Mouse (Mus musculus) neural tube, embryonic 14.5 days (tissue): ENCODE results near the gene Tjp1. TPM values are rescaled to one million over a fixed set of nuclear protein-coding genes. Genes with fewer than 3 reads are reported as not detected.

Source experiments
- ATAC-seq: fragments of 200-750 bp; cut with Nextera tagmentation; 2 replicates; pipeline ENCODE4 v1.8.0; 2017; ENCODE audit warnings: low read depth, mild to moderate bottlenecking, moderate TSS enrichment, moderate library complexity
- H3K27ac ChIP-seq: fragments of 300-500 bp; sonication (generic); 2 replicates; pipeline ENCODE4 v1.5.1; 2014; ENCODE audit warnings: low read depth, mild to moderate bottlenecking, control low read depth, low read length, moderate library complexity, mixed read lengths
- H3K27me3 ChIP-seq: fragments of 300-500 bp; sonication (generic); 2 replicates; pipeline ENCODE4 v1.6.1; 2014; ENCODE audit warnings: low read length; ENCODE audit not compliant: control insufficient read depth, insufficient read depth
- H3K36me3 ChIP-seq: fragments of 300-500 bp; sonication (generic); 2 replicates; pipeline ENCODE4 v1.6.1; 2014; ENCODE audit warnings: low read length, mixed read lengths; ENCODE audit not compliant: control insufficient read depth, insufficient read depth
- H3K4me1 ChIP-seq: fragments of 300-500 bp; sonication (generic); 2 replicates; pipeline ENCODE4 v1.6.1; 2014; ENCODE audit warnings: low read length; ENCODE audit not compliant: control insufficient read depth, insufficient read depth
- H3K4me2 ChIP-seq: fragments of 300-500 bp; sonication (generic); 2 replicates; pipeline ENCODE4 v1.6.1; 2014; ENCODE audit warnings: mild to moderate bottlenecking, low read depth, low read length, control low read depth
- H3K4me3 ChIP-seq: fragments of 300-500 bp; sonication (generic); 2 replicates; pipeline ENCODE4 v1.5.1; 2014; ENCODE audit warnings: low read depth, low read length, control low read depth, mixed read lengths
- H3K9ac ChIP-seq: fragments of 300-500 bp; sonication (generic); replicated peaks from 2 replicates; pipeline ENCODE4 v1.6.1; 2014; ENCODE audit warnings: low read depth, mild to moderate bottlenecking, control low read depth, low read length, mixed read lengths
- H3K9me3 ChIP-seq: fragments of 300-500 bp; sonication (generic); 2 replicates; pipeline ENCODE4 v1.6.1; 2016; ENCODE audit warnings: low read length; ENCODE audit not compliant: control insufficient read depth
- WGBS: fragments of 180-500 bp; shearing (Covaris S2); extraction: QIAGEN DNeasy Blood & Tissue Kit; methylation state at CpG from one replicate; pipeline ENCODE4 v1.1.7; 2014; 5-methylcytosine and 5-hydroxymethylcytosine counted together
- polyA plus RNA-seq: library from polyadenylated mRNA; unstranded; fragments of >200 nt; fragmentation: Nextera tagmentation; extraction: Ambion mirVana; gene quantifications from 2 replicates; pipeline ENCODE4 v1.2.1, GENCODE M21; 2014

The Tjp1 gene
- polyA plus RNA-seq, 1 experiment from 2014 or later, result 37.0 TPM

DNA sequence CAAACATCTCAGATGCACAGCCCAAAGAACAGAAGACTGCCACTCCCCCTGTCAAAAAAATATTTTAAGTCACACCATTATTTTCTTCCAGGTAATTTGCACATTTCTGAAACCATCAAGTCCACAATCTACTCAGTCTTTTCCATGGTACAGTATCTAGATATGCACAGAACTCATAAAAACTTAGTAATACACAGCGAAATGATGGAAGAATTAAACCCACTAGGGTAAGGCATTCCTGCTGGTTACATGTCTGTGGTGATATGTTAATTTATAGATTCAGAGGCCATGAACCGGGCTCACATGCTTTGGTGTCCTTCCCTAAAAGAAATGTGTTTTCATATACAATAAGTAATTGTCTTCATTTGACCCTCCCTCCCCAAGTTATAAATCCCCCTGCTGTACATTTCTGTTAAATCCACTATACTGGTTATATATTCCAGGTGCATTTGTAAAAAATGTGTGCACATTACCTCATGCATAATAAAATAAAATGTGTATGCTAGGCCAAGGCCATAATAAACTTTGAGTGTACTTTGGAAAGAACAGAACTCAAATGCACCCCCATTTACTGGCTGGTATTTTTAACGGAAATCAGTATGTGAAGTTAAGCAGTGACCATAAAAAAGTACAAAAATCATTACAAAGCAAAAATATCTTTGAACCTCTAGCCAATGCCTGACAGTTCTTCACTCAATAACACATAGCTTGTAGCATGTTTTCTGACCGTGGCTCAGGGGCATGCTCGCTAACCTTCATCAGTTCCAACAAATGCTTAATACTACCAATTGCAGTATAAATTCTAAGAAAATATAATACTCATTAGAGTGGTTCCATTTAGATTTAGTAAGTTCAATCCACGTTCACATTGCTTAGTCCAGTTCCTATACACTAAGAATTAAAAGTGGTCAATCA, 230.6 kb downstream of the Tjp1 start:
- Histone ChIP-seq H3K4me1 (no peaks in the 10 kb centered on the region), H3K36me3 (peaks cover 7% of the 10 kb centered on the region; the same call in 1 of the 2 replicates), H3K9me3 (no peaks in the 10 kb centered on the region), H3K4me3 (no peak overlapping the region), H3K9ac (no peak overlapping the region), H3K27me3 (no peaks in the 10 kb centered on the region), H3K4me2 (no peak overlapping the region), H3K27ac (no peak overlapping the region)
- 89% methylated on average over 6 of the region's 6 CpGs for WGBS
- ATAC-seq, result no peak

GRCm38 (mm10) chr7:65282886-65283285, 244.7 kb downstream of the Tjp1 start:
- H3K4me3 ChIP-seq, result no peak overlapping the region
- no peak for ATAC-seq
- H3K9me3 ChIP-seq, result no peaks in the 10 kb centered on the region
- no peaks in the 10 kb centered on the region for H3K27me3 ChIP-seq
- no peak overlapping the region for H3K27ac ChIP-seq
- H3K4me2 ChIP-seq, result no peak overlapping the region
- no peaks in the 10 kb centered on the region for H3K4me1 ChIP-seq
- no peaks in the 10 kb centered on the region for H3K36me3 ChIP-seq
- WGBS, result 76% methylated on average over 16 of the region's 16 CpGs
- H3K9ac ChIP-seq, result no peak overlapping the region

GRCm38 (mm10) chr7:65281960-65282359, 245.6 kb downstream of the Tjp1 start:
- no peak for ATAC-seq
- no peak overlapping the region for H3K4me2 ChIP-seq
- H3K9me3 ChIP-seq, result no peaks in the 10 kb centered on the region
- no peak overlapping the region for H3K9ac ChIP-seq
- H3K27ac ChIP-seq, result no peak overlapping the region
- no peaks in the 10 kb centered on the region for H3K27me3 ChIP-seq
- no peak overlapping the region for H3K4me3 ChIP-seq
- 58% methylated on average over 3 of the region's 3 CpGs for WGBS
- H3K36me3 ChIP-seq, result no peaks in the 10 kb centered on the region
- H3K4me1 ChIP-seq, result no peaks in the 10 kb centered on the region

DNA sequence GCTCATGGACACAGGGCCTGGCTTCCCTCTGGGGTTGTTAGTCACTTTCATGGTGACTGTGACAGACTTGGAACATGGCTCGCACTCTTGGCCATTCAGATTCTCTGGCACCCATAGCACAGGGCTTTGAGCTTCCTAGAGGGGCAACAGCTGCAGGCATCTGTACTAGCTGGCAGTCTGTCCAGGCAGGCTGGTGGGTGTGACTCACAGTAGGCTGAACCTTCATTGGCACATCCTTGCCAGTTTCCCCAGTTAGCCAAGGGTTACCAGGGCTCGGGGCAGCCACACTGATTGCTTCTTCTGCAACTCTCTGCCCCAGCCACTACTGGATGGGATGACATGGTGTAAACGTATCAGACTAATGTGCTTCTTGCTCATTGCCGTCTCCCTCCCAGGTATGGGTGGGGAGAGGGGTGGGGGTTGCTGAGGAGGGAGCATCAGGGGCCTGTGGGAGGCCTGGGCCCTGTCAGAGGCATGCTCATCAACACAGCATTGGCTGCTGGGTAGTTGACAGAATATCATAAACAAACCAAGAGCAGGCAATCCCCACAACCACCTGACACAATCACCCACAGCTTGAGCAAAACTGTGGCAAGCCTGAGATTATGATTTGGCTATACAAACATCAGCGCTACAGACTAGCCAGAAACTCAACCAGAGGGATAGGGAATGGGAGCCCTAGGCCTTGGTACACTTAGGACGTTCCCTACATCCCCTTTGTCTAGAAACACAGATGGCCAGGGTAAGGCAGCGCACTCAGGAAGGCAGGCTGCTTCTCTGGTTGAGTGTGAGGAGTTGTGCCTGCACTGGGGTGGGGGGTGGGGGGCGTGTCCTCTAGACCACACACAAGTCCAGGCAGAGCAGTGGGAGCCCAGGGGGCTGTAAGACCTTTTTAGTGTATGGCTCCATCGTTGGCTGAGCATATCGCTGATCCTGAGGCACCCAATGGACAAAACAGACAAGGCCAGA, 246.4 kb downstream of the Tjp1 start:
- H3K9me3 ChIP-seq, result no peaks in the 10 kb centered on the region
- H3K4me3 ChIP-seq, result no peak overlapping the region
- no peak overlapping the region for H3K27ac ChIP-seq
- WGBS, result 61% methylated on average over 10 of the region's 10 CpGs
- no peak for ATAC-seq
- no peaks in the 10 kb centered on the region for H3K27me3 ChIP-seq
- no peak overlapping the region for H3K9ac ChIP-seq
- H3K36me3 ChIP-seq, result no peaks in the 10 kb centered on the region
- H3K4me1 ChIP-seq, result no peaks in the 10 kb centered on the region
- no peak overlapping the region for H3K4me2 ChIP-seq

DNA sequence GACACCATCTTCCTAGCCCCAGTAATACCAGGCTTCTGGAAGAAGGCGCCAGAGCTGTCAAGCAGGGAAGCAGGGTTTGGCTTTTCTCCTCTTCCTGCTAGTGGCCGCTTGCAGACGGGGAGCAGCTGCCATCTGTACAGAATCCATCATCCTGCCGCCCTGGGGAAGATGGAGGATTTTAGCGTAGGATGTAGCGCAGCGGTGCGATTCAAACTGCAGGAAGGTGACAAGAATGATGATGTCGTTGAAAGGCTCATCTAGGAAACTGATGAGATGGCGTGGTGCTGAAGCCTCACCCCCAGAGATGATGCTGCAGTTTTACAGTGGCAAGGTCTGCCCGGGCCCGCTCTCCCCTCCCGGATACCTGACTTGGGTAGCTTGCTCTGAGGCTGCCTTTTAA, 248.3 kb downstream of the Tjp1 start:
- WGBS, result 42% methylated on average over 13 of the region's 13 CpGs
- H3K4me2 ChIP-seq, result no peak overlapping the region
- peak; percentile 53 for ATAC-seq

DNA sequence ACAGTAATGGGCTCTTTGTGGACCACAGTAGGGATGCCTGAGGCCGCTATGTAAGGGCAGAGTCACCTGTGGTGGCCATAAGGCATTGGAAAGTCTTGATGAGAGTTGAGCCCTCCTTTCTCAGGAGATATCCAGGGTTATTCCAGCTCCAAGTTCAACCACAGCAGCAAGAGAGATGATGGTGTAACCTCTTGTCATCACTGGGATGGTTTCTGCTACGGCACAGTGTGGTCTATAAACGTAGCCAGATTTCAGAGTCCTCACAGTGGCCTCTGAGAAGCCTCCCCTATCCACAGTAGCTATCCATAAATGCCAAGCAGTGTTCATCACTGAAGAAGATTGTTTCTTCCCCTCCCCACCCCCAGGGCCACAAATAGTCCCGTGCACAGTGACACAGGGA, 251.8 kb downstream of the Tjp1 start:
- Histone ChIP-seq H3K4me2 (no peak overlapping the region), H3K9ac (no peak overlapping the region), H3K27ac (no peak overlapping the region), H3K27me3 (no peaks in the 10 kb centered on the region), H3K9me3 (no peaks in the 10 kb centered on the region), H3K4me1 (no peaks in the 10 kb centered on the region), H3K4me3 (no peak overlapping the region), H3K36me3 (no peaks in the 10 kb centered on the region)
- ATAC-seq, result no peak
- 89% methylated on average over 4 of the region's 4 CpGs for WGBS

More for the DNA sequence above, 248.3 kb downstream of the Tjp1 start:
- Histone ChIP-seq H3K27ac (peak overlapping the region; percentile 55; the same call in 1 of the 2 replicates), H3K9ac (no peak overlapping the region), H3K36me3 (no peaks in the 10 kb centered on the region), H3K9me3 (no peaks in the 10 kb centered on the region), H3K4me1 (no peaks in the 10 kb centered on the region), H3K4me3 (no peak overlapping the region), H3K27me3 (no peaks in the 10 kb centered on the region)

- 87% methylated on average over 5 of the region's 5 CpGs for WGBS
These were observed 253.4 kb downstream of the Tjp1 start for GRCm38 (mm10) chr7:65274216-65274615.

GRCm38 (mm10) chr7:65249656-65250055, 277.9 kb downstream of the Tjp1 start:
- no peak overlapping the region for H3K9ac ChIP-seq
- no peaks in the 10 kb centered on the region for H3K27me3 ChIP-seq
- H3K4me2 ChIP-seq, result no peak overlapping the region
- no peaks in the 10 kb centered on the region for H3K9me3 ChIP-seq
- WGBS, result 95% methylated on average over 8 of the region's 8 CpGs
- no peak overlapping the region for H3K4me3 ChIP-seq
- ATAC-seq, result no peak
- H3K4me1 ChIP-seq, result no peaks in the 10 kb centered on the region
- no peaks in the 10 kb centered on the region for H3K36me3 ChIP-seq
- H3K27ac ChIP-seq, result no peak overlapping the region

More at GRCm38 (mm10) chr7:65274216-65274615, 253.4 kb downstream of the Tjp1 start:
- Histone ChIP-seq H3K9me3 (no peaks in the 10 kb centered on the region), H3K4me3 (no peak overlapping the region), H3K4me1 (no peaks in the 10 kb centered on the region), H3K27me3 (no peaks in the 10 kb centered on the region), H3K4me2 (no peak overlapping the region), H3K27ac (no peak overlapping the region), H3K9ac (no peak overlapping the region), H3K36me3 (no peaks in the 10 kb centered on the region)
- ATAC-seq, result no peak
